Mouse (Mus musculus): Measurements from ENCODE around the gene Il3ra. TPM values are rescaled to one million over a fixed set of nuclear protein-coding genes. Genes with fewer than 3 reads are reported as not detected.

Il3ra gene
- polyA plus RNA-seq, 1 experiment from 2014 or later = 9.9 TPM

- Histone ChIP-seq H3K27ac (ENCODE audit: low read length) (no peak overlapping the region), H3K36me3 (ENCODE audit: control insufficient read depth, insufficient read depth, low read length) (peaks cover 15% of the 10 kb centered on the region), H3K9me3 (ENCODE audit: control insufficient read depth, low read length) (peaks cover 50% of the 10 kb centered on the region), H3K4me2 (ENCODE audit: low read depth, low read length) (no peak overlapping the region), H3K4me3 (ENCODE audit: low read length) (no peak overlapping the region), H3K27me3 (ENCODE audit: control insufficient read depth, insufficient read depth, low read depth, low read length) (no peaks in the 10 kb centered on the region), H3K4me1 (replicated peaks; ENCODE audit: control insufficient read depth, insufficient read depth, low read length) (no peaks in the 10 kb centered on the region), H3K9ac (ENCODE audit: low read length) (no peak overlapping the region)
- ATAC-seq (ENCODE audit: low read depth) = no peak
- WGBS = 96% methylated on average over 13 of the region's 13 CpGs
Measured at GRCm38 (mm10) chr14:14354511-14355359, 8.7 kb downstream of the Il3ra start.

GRCm38 (mm10) chr14:14355360-14355646 is 9.2 kb downstream of the Il3ra start:
- H3K36me3 ChIP-seq (ENCODE audit: control insufficient read depth, insufficient read depth, low read length) = peaks cover 9% of the 10 kb centered on the region
- no peak overlapping the region for H3K27ac ChIP-seq (ENCODE audit: low read length)
- no peaks in the 10 kb centered on the region for H3K27me3 ChIP-seq (ENCODE audit: control insufficient read depth, insufficient read depth, low read depth, low read length)
- H3K9ac ChIP-seq (ENCODE audit: low read length) = no peak overlapping the region
- ATAC-seq (ENCODE audit: low read depth) = no peak
- WGBS = 91% methylated on average over 8 of the region's 8 CpGs
- no peaks in the 10 kb centered on the region for H3K4me1 ChIP-seq (replicated peaks; ENCODE audit: control insufficient read depth, insufficient read depth, low read length)
- H3K9me3 ChIP-seq (ENCODE audit: control insufficient read depth, low read length) = peaks cover 44% of the 10 kb centered on the region
- no peak overlapping the region for H3K4me3 ChIP-seq (ENCODE audit: low read length)
- H3K4me2 ChIP-seq (ENCODE audit: low read depth, low read length) = no peak overlapping the region

GRCm38 (mm10) chr14:14395535-14395934 is 49.5 kb downstream of the Il3ra start:
- Histone ChIP-seq H3K9ac (ENCODE audit: low read length) (no peak overlapping the region), H3K27ac (ENCODE audit: low read length) (no peak overlapping the region), H3K4me3 (ENCODE audit: low read length) (no peak overlapping the region), H3K4me2 (ENCODE audit: low read depth, low read length) (no peak overlapping the region), H3K4me1 (replicated peaks; ENCODE audit: control insufficient read depth, insufficient read depth, low read length) (no peaks in the 10 kb centered on the region), H3K9me3 (ENCODE audit: control insufficient read depth, low read length) (no peaks in the 10 kb centered on the region), H3K36me3 (ENCODE audit: control insufficient read depth, insufficient read depth, low read length) (no peaks in the 10 kb centered on the region), H3K27me3 (ENCODE audit: control insufficient read depth, insufficient read depth, low read depth, low read length) (no peaks in the 10 kb centered on the region)
- 72% methylated on average over 1 of the region's 1 CpGs for WGBS
- ATAC-seq (ENCODE audit: low read depth) = no peak

GRCm38 (mm10) chr14:14400998-14401397 is 54.9 kb downstream of the Il3ra start, which contains the start of gene Olfr721-ps1:
Gene Olfr721-ps1, plus strand, starts transcription at chr14:14401298.
- Histone ChIP-seq H3K36me3 (ENCODE audit: control insufficient read depth, insufficient read depth, low read length) (no peaks in the 10 kb centered on the region), H3K4me1 (replicated peaks; ENCODE audit: control insufficient read depth, insufficient read depth, low read length) (no peaks in the 10 kb centered on the region), H3K4me2 (ENCODE audit: low read depth, low read length) (no peak within 1 kb of the TSS), H3K27ac (ENCODE audit: low read length) (no peak within 1 kb of the TSS), H3K9ac (ENCODE audit: low read length) (no peak within 1 kb of the TSS), H3K4me3 (ENCODE audit: low read length) (no peak within 1 kb of the TSS), H3K27me3 (ENCODE audit: control insufficient read depth, insufficient read depth, low read depth, low read length) (no peaks in the 10 kb centered on the region), H3K9me3 (ENCODE audit: control insufficient read depth, low read length) (no peaks in the 10 kb centered on the region)
- no peak for ATAC-seq (ENCODE audit: low read depth)
- WGBS = 68% methylated on average over 2 of the region's 2 CpGs

Other genes starting within 250 kb of the Il3ra start
- 205 and 209 TPM in 2 replicates for gene Psmd6, start 225.3 kb upstream of the Il3ra start, polyA plus RNA-seq (2015; fragmentation: Nextera tagmentation; extraction: Ambion mirVana)
- not detected in 2 replicates for gene Olfr720, start 159.4 kb upstream of the Il3ra start, polyA plus RNA-seq (2015; fragmentation: Nextera tagmentation; extraction: Ambion mirVana)
- not detected in 2 replicates for gene Olfr31, start 23.4 kb upstream of the Il3ra start, polyA plus RNA-seq (2015; fragmentation: Nextera tagmentation; extraction: Ambion mirVana)
- gene Olfr721-ps1, start 55.0 kb downstream of the Il3ra start, polyA plus RNA-seq (2015; fragmentation: Nextera tagmentation; extraction: Ambion mirVana) = not detected in 2 replicates

Measured in lung, embryonic 16.5 days (tissue).